Mouse (Mus musculus) B cell, adult 2 months (primary cell): Measurements from ENCODE around the gene Fcgr1.

Experiments used
- DNase-seq, 2 experiments: peaks; one replicate each; pipeline ENCODE4 v3.0.0; 2022

Fcgr1 gene

GRCm38 (mm10) chr3:96269511-96270474 lies 24.0 kb downstream of the Fcgr1 start, which contains the start of gene Hist2h2bb:
Hist2h2bb (plus strand) TSS chr3:96269752.
- DNase-seq = peak; percentile 86 to 89

DNA sequence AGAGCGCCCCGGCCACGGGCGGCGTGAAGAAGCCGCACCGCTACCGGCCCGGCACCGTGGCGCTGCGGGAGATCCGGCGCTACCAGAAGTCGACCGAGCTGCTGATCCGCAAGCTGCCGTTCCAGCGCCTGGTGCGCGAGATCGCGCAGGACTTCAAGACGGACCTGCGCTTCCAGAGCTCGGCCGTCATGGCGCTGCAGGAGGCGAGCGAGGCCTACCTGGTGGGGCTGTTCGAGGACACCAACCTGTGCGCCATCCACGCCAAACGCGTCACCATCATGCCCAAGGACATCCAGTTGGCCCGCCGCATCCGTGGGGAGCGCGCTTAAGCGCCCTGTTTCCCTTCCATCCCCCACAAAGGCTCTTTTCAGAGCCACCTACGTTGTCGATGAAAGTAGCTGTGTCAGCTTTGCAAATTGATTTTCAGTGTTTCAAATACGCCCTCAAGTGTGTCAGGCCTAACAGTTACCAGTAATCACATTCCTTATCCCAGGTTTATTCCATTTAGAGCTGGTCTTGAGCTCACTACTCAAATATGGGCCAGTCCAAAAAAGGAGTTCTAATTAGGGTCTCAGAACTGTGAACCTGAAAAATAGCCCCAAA lies 24.9 kb downstream of the Fcgr1 start:
- DNase-seq = peak; percentile 51 to 59

- peak; percentile 75 to 79 for DNase-seq
Observed at GRCm38 (mm10) chr3:96268051-96268775, 25.6 kb downstream of the Fcgr1 start, which contains the start of gene Hist2h3b. Hist2h3b (plus strand) TSS chr3:96268654.

DNA sequence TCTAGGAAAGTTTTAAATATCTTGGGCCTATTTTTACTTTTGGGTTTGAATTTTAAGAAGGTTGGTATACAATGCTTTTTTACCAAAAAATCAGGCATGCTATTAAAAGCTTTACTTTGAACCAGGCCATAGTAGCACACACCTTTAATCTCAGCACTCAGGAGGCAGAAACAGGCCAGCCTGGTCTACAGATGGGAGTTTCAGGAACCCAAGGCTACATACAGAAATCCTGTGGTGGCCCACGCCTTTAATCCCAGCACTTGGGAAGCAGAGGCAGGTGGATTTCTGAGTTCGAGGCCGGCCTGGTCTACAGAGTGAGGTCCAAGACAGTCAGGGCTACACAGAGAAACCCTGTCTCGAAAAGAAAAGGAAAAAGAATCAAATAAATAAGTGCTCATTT lies 26.2 kb downstream of the Fcgr1 start:
- no peak for DNase-seq

DNA sequence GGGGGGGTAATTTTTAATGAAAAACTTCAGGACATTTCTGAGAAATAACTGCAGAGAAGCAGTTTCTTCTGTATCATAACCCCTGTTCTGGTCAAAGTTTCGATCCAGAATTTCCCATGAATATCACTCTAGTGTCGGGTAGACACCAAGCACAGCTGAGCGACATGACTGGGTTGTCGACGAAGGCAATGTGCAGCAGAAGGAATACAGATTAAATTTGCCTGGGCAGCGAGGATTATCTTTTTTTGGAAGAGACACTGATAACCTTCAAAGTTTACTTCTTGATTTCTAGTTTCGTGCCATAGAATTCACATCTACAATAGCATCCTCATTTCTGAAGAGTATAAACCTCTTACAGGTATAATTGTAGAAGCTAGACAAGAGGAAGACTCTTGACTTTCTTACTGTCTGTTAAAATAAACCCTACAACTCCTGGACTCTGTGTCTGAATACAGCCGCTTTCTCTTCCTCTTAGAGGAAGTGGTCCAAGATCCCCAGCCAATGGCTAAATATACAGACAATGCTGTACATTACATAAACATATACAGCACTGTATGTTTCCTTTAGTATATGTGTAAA lies 27.5 kb downstream of the Fcgr1 start:
- DNase-seq = no peak

DNA sequence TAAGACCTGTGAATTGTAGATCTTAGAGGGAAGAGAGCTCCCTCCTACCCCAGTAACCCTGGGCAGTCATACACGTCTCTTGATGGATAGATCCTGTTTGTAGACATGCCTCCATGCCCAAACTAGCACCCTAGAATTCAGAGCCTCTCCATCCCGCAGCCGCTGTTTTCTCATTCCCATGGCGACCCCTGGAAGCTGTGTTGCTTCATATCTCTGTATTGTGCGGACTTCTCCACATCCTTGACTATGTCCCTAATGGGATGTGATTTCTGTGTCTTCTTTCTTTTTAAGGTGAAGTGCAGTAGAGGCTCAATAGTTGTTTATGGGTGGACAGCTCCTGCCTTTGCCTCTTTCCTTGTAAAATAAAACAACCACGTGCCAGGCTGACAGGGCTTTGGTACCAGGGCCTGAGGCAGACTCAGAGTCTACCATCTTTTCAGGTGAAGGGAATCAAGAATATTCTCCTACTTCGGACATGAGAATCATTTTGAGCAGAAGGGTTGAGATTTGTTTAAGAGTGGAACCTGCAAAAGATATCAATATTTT lies 29.3 kb downstream of the Fcgr1 start:
- no peak for DNase-seq

DNA sequence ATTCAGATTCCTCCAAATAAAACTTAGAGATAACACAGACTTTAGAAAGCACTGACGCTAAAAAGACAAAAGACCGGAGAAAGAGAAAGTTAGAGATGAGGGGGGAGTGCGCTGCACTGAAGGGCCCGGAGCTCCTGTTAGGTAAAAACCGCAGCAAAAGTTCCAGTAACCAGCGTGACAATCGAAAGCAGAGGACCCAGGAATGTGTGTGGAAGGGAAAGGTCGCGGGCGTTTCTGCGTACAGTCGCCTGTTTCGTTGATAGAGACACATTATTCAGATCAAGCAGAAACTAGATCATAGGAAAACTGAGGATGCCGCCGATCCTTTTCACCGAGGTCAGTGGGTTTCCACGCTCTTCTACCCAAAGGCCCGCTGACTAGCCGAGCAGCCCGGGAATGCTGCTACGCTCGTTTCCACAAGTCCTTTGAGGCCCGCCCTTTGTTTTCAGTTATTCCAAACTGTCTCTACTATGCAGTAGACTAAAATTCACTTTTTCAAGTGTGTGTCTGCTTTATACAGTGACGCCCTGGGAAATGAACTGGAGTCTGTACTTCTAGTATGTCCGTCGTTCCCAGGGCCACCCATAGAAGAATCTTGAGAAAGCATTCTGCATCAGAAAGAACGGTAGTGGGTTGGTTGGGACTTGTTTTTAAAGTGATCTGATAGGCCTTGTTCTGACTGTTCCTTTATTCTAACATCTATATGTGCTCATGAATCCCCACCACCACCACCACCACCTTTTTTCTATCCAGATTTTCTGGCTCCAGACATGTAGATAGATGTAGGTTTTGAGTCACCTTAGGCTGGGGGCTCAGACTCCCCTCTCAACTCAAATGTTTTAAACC lies 30.0 kb downstream of the Fcgr1 start:
- peak; percentile 66 to 70 for DNase-seq

GRCm38 (mm10) chr3:96262979-96263550 lies 30.7 kb downstream of the Fcgr1 start, which contains the start of gene Hist2h4:
Hist2h4 (minus strand) TSS chr3:96263311.
- peak; percentile 96 to 97 for DNase-seq

DNA sequence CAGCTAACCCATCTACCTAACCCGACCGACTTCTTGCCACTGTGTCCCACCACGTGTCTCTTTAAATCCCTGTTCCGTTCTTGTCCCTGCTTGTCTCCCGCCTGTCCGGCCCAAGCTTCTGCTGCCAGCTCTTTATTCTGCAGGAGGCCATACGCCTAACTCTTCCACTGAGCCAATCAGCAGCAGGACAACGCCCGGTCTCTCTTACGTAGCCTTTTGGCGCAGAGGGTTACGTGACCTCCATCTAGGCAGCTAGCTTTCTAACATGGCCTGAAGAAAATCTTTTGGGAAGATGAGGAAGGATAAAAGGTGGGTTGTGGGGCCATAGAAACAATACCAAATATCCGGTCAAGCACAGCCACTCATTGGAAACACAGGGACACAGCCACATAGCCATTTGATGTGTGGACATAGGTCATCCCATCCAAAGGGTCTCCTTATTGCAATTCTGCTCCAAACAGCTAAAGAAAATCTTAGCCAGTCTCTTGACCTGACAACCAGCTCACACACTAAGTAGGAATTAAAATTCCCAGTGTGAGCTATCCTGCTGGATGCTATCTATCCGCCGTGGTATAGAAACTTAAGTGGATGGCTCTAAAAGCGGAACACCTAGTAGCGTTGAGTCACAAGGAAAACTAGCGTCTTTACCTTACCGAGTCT lies 31.4 kb downstream of the Fcgr1 start:
- DNase-seq = peak; percentile 71 to 75

DNA sequence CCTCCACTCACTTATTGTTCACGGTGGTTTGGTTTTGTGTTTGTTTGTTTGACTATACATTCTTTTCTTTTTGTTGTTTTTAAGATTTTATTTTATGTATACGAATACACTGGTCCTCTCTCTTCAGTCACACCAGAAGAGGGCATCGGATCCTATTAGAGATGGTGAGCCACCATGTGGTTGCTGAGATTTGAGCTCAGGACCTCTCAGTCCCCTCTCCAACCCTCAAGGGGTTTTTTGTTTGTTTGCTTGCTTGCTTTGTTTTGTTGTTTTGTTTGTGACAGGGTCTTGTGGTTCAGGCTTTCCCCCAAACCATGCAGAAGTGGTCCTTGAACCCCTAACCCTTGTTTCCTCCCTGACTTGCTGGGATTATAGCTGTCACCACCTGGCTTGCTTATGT lies 32.1 kb downstream of the Fcgr1 start:
- DNase-seq = peak in 1 of 2 experiments; percentile 22

GRCm38 (mm10) chr3:96260220-96260619 lies 33.5 kb downstream of the Fcgr1 start:
- no peak for DNase-seq

DNA sequence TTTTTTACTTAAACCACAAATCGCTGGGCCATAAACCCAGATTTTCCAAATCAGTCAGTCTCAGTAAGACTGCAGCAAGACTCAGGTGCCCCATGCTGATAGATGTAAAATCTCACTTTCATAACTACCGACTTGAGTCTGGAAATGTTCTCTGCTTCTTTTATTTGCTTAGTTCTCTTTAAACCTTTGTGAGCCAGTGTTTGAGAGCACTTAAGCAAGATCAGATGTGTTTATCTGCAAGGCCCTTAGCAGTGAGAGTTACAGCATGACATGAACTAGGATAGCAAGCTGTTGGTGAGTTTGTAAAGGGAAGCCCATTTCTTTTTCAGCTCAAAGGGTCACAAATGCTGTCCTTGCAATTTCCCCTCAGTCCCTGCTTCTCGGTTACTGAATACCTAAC lies 36.6 kb downstream of the Fcgr1 start:
- DNase-seq = no peak

DNA sequence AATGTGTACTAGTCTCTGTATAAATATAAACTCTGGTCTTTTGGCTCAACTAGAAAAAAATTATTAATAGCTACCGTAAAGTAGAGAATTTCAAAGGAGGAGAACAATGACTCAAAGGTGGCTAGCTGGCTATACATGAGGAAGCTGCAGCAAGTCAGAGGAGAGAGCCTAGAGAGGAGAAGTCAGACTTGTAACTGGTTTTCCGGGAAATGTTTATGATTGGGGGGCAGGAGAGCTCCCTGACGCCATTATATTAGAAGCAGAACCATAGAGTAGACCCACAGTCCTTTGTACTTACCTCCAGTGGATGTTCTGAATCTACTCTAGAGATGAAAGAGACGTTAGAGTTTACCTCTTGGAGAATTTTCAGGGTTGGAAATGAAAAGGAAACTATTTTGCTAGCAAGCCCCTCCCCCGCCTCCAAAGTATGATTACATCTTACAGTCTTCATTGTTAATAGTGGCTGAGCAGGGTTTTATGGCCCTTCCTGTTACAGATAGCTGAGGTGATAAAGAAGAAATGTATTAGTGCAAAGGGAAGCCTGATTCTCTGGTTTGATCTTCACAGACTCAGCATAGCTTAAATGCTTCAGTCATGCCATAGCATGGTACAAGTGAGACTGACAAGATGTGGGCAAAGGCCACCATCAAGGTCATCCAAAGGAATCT lies 37.7 kb downstream of the Fcgr1 start:
- no peak for DNase-seq

- DNase-seq = no peak
Observed at GRCm38 (mm10) chr3:96254683-96255355, 39.0 kb downstream of the Fcgr1 start.

- DNase-seq = peak; percentile 35 to 42
Observed at GRCm38 (mm10) chr3:96251787-96252186, 42.0 kb downstream of the Fcgr1 start.

DNA sequence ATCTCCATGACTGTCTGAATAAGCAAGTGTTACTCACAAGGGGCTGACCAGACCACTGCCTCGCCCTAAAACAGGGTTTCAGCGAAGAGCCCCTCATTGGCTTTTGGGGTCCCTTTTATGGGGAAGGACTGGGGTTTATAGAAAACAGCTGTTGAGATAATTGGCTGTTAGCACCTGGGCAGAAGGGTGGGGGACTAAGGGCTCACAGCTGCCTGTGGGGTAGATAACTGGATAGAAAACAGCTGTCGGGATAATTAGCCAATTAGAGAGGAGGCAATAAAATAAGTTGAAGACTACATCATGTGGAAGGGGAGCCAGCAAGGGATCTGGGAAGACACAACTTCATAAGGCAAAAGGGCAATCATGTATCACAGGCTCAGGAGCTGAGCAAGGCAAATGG lies 42.9 kb downstream of the Fcgr1 start:
- no peak for DNase-seq

DNA sequence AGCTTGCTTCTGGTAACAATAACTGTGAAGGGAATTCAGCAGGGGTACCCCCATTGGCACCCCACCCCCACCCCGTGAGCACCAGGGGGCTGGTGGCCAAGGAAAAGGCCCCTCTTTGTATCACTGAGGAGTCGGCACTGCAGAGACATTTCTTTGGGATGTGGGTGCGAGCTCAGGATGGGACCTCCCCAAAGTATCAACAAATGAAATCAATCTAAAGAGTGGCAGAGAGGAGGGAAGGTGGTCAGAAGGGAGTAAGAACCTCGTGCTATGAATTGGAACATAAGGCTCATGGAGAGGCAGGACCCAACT lies 44.8 kb downstream of the Fcgr1 start:
- DNase-seq = no peak

DNA sequence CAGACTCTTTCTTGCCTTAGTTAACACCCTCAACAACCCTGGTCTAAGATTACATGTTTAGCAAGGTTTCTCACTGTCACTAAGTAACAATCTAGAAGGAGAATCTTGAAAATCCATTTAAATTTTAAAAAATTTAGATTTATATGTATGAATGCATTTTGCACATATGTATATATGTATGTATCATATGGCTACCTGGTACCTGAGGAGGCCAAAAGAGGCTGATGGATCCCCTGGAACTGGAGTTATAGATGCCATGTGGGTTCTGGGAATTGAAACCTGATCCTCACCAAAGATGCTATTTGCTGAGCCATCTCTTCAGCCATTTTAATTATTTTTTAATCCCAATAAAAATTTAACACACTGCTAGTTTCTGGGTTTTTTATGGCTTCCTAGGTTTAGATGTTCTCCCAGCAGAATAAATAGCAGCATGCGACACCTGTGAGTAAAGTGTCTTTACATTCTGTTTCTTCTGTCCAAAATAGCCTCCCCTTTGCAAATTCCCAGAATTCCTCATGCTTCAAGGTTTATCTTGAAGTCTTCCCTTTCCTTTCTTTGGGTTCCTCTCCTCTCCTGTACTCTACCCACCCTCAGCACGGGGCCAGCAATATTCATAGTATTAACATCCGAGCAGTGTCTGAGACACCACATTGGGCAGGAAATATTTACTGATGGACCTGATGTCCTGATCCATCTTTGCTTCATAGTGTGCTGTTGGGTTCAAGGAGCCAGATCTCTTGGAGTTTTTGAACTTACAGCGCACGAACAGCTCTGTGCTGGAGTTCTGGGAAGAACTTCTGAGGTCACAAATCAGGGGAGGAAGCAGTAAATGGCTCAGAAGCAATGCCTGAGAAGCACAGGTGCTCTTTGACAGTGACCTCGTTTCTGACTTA lies 45.4 kb downstream of the Fcgr1 start:
- DNase-seq = no peak
